Mouse (Mus musculus): ENCODE measurements around the gene Pef1. TPM values are rescaled to one million over a fixed set of nuclear protein-coding genes. Genes with fewer than 3 reads are reported as not detected.
A peak's percentile ranks its signal among the peaks of the same experiment; 100 is the strongest.

Gene Pef1
- total RNA-seq, 1 experiment: 36.2 TPM

- no peaks in the 10 kb centered on the region for H3K9me3 ChIP-seq (ENCODE audit: control insufficient read depth, insufficient read depth, low read depth, low read length)
- no peak overlapping the region for H3K4me3 ChIP-seq (ENCODE audit: insufficient read depth in 1 of 2, low read depth in 1 of 2, low read length in 2 of 2, poor library complexity in 1 of 2, severe bottlenecking in 1 of 2)
- no peaks in the 10 kb centered on the region for H3K36me3 ChIP-seq (ENCODE audit: control insufficient read depth, insufficient read depth, low read length, poor library complexity, severe bottlenecking)
- no peak overlapping the region for H3K9ac ChIP-seq (ENCODE audit: insufficient read depth, low read depth, low read length, poor library complexity, severe bottlenecking)
- H3K27ac ChIP-seq (ENCODE audit: insufficient read depth, low read depth, low read length, poor library complexity, severe bottlenecking): no peak overlapping the region
- no peak for TF ChIP-seq CHD2 (IDR thresholded peaks at IDR 0.05; ENCODE audit: low read depth, low read length)
- no peak for TF ChIP-seq ZNF384 (IDR thresholded peaks at IDR 0.05; ENCODE audit: low read depth, low read length)
- no peak for TF ChIP-seq MAFK (IDR thresholded peaks at IDR 0.05; ENCODE audit: insufficient read depth, low read depth, low read length)
- no peak for TF ChIP-seq ZC3H11A (IDR thresholded peaks at IDR 0.05; ENCODE audit: borderline replicate concordance, low read depth, low read length)
- no peak for TF ChIP-seq HCFC1 (IDR thresholded peaks at IDR 0.05; ENCODE audit: borderline replicate concordance, insufficient read depth, low read length)
- no peak for DNase-seq (ENCODE audit: low read depth, low spot score)
- in situ Hi-C loops (cut with MboI; ENCODE audit: low sequenced_read_pairs in 2 of 2, unreplicated experiment in 2 of 2): no loop called here
- peaks cover 2 to 5% of the 10 kb centered on the region in 2 experiments; a peak in 2 of 4 replicates for H3K4me1 ChIP-seq (ENCODE audit: control insufficient read depth in 2 of 2, insufficient read depth in 2 of 2, low read length in 2 of 2, poor library complexity in 1 of 2)
These were observed 59.0 kb downstream of the Pef1 start for GRCm38 (mm10) chr4:130161349-130161748.

- Histone ChIP-seq H3K27ac (ENCODE audit: insufficient read depth, low read depth, low read length, poor library complexity, severe bottlenecking) (no peak overlapping the region), H3K36me3 (ENCODE audit: control insufficient read depth, insufficient read depth, low read length, poor library complexity, severe bottlenecking) (no peaks in the 10 kb centered on the region), H3K9me3 (ENCODE audit: control insufficient read depth, insufficient read depth, low read depth, low read length) (no peaks in the 10 kb centered on the region), H3K4me3 (ENCODE audit: insufficient read depth in 1 of 2, low read depth in 1 of 2, low read length in 2 of 2, poor library complexity in 1 of 2, severe bottlenecking in 1 of 2) (peak overlapping the region; percentile 1 to 36; a peak in 2 of 4 replicates), H3K9ac (ENCODE audit: insufficient read depth, low read depth, low read length, poor library complexity, severe bottlenecking) (peak overlapping the region; percentile 9; the same call in 1 of the 2 replicates), H3K4me1 (ENCODE audit: control insufficient read depth in 2 of 2, insufficient read depth in 2 of 2, low read length in 2 of 2, poor library complexity in 1 of 2) (peaks cover 2 to 14% of the 10 kb centered on the region in 2 experiments; a peak in 2 of 4 replicates)
- DNase-seq (ENCODE audit: low read depth, low spot score): no peak
- TF ChIP-seq CHD2 (IDR thresholded peaks at IDR 0.05; ENCODE audit: low read depth, low read length): no peak
- no peak for TF ChIP-seq ZC3H11A (IDR thresholded peaks at IDR 0.05; ENCODE audit: borderline replicate concordance, low read depth, low read length)
- TF ChIP-seq MAFK (IDR thresholded peaks at IDR 0.05; ENCODE audit: insufficient read depth, low read depth, low read length): no peak
- TF ChIP-seq HCFC1 (IDR thresholded peaks at IDR 0.05; ENCODE audit: borderline replicate concordance, insufficient read depth, low read length): no peak
- no peak for TF ChIP-seq ZNF384 (IDR thresholded peaks at IDR 0.05; ENCODE audit: low read depth, low read length)
- in situ Hi-C loops (cut with MboI; ENCODE audit: low sequenced_read_pairs in 2 of 2, unreplicated experiment in 2 of 2): no loop called here
These were observed 61.1 kb downstream of the Pef1 start for GRCm38 (mm10) chr4:130163391-130163861.

- DNase-seq (ENCODE audit: low read depth, low spot score): no peak
- Histone ChIP-seq H3K4me3 (ENCODE audit: insufficient read depth in 1 of 2, low read depth in 1 of 2, low read length in 2 of 2, poor library complexity in 1 of 2, severe bottlenecking in 1 of 2) (no peak overlapping the region), H3K4me1 (ENCODE audit: control insufficient read depth in 2 of 2, insufficient read depth in 2 of 2, low read length in 2 of 2, poor library complexity in 1 of 2) (peaks cover 2 to 14% of the 10 kb centered on the region in 2 experiments; a peak in 2 of 4 replicates), H3K9me3 (ENCODE audit: control insufficient read depth, insufficient read depth, low read depth, low read length) (no peaks in the 10 kb centered on the region), H3K9ac (ENCODE audit: insufficient read depth, low read depth, low read length, poor library complexity, severe bottlenecking) (no peak overlapping the region), H3K36me3 (ENCODE audit: control insufficient read depth, insufficient read depth, low read length, poor library complexity, severe bottlenecking) (no peaks in the 10 kb centered on the region), H3K27ac (ENCODE audit: insufficient read depth, low read depth, low read length, poor library complexity, severe bottlenecking) (no peak overlapping the region)
- no peak for TF ChIP-seq ZC3H11A (IDR thresholded peaks at IDR 0.05; ENCODE audit: borderline replicate concordance, low read depth, low read length)
- TF ChIP-seq MAFK (IDR thresholded peaks at IDR 0.05; ENCODE audit: insufficient read depth, low read depth, low read length): no peak
- TF ChIP-seq HCFC1 (IDR thresholded peaks at IDR 0.05; ENCODE audit: borderline replicate concordance, insufficient read depth, low read length): no peak
- TF ChIP-seq CHD2 (IDR thresholded peaks at IDR 0.05; ENCODE audit: low read depth, low read length): no peak
- TF ChIP-seq ZNF384 (IDR thresholded peaks at IDR 0.05; ENCODE audit: low read depth, low read length): no peak
- in situ Hi-C loops (cut with MboI; ENCODE audit: low sequenced_read_pairs in 2 of 2, unreplicated experiment in 2 of 2): no loop called here
These were observed 61.8 kb downstream of the Pef1 start for GRCm38 (mm10) chr4:130164121-130164520.

- DNase-seq (ENCODE audit: low read depth, low spot score): no peak
- H3K4me3 ChIP-seq (ENCODE audit: insufficient read depth in 1 of 2, low read depth in 1 of 2, low read length in 2 of 2, poor library complexity in 1 of 2, severe bottlenecking in 1 of 2): no peak overlapping the region
- H3K9me3 ChIP-seq (ENCODE audit: control insufficient read depth, insufficient read depth, low read depth, low read length): no peaks in the 10 kb centered on the region
- H3K9ac ChIP-seq (ENCODE audit: insufficient read depth, low read depth, low read length, poor library complexity, severe bottlenecking): no peak overlapping the region
- TF ChIP-seq CHD2 (IDR thresholded peaks at IDR 0.05; ENCODE audit: low read depth, low read length) (no peak), ZC3H11A (IDR thresholded peaks at IDR 0.05; ENCODE audit: borderline replicate concordance, low read depth, low read length) (no peak), HCFC1 (IDR thresholded peaks at IDR 0.05; ENCODE audit: borderline replicate concordance, insufficient read depth, low read length) (no peak), MAFK (IDR thresholded peaks at IDR 0.05; ENCODE audit: insufficient read depth, low read depth, low read length) (no peak), ZNF384 (IDR thresholded peaks at IDR 0.05; ENCODE audit: low read depth, low read length) (no peak)
- H3K4me1 ChIP-seq (ENCODE audit: control insufficient read depth in 2 of 2, insufficient read depth in 2 of 2, low read length in 2 of 2, poor library complexity in 1 of 2): peaks cover 2 to 16% of the 10 kb centered on the region in 2 experiments; a peak in 2 of 4 replicates
- in situ Hi-C loops (cut with MboI; ENCODE audit: low sequenced_read_pairs in 2 of 2, unreplicated experiment in 2 of 2): no loop called here
- H3K36me3 ChIP-seq (ENCODE audit: control insufficient read depth, insufficient read depth, low read length, poor library complexity, severe bottlenecking): no peaks in the 10 kb centered on the region
- H3K27ac ChIP-seq (ENCODE audit: insufficient read depth, low read depth, low read length, poor library complexity, severe bottlenecking): no peak overlapping the region
These were observed 63.7 kb downstream of the Pef1 start for GRCm38 (mm10) chr4:130166061-130166460.
